Mouse (Mus musculus) midbrain, embryonic 14.5 days (tissue): ENCODE measurements around the gene Tchp. TPM values are rescaled to one million over a fixed set of nuclear protein-coding genes. Genes with fewer than 3 reads are reported as not detected.

Experiments used
- ATAC-seq: fragments of 200-750 bp; cut with Nextera tagmentation; 2 replicates; pipeline ENCODE4 v1.8.0; 2017; ENCODE audit warnings: moderate number of reproducible peaks, moderate library complexity; ENCODE audit not compliant: low FRiP score, low TSS enrichment
- DNase-seq: peaks from one replicate; pipeline ENCODE4 v3.0.0-alpha.2; 2015
- H3K27ac ChIP-seq: fragments of 300-500 bp; sonication (generic); replicated peaks from 2 replicates; pipeline ENCODE4 v1.5.1; 2014; ENCODE audit warnings: mild to moderate bottlenecking, low read depth, low read length, moderate library complexity
- H3K27me3 ChIP-seq: fragments of 300-500 bp; sonication (generic); 2 replicates; pipeline ENCODE4 v1.6.1; 2014; ENCODE audit warnings: low read length, control low read depth, mixed read lengths; ENCODE audit not compliant: control insufficient read depth, insufficient read depth
- H3K36me3 ChIP-seq: fragments of 300-500 bp; sonication (generic); 2 replicates; pipeline ENCODE4 v1.6.1; 2014; ENCODE audit warnings: low read length, control low read depth; ENCODE audit not compliant: control insufficient read depth, insufficient read depth
- H3K4me1 ChIP-seq: fragments of 300-500 bp; sonication (generic); 2 replicates; pipeline ENCODE4 v1.6.1; 2014; ENCODE audit warnings: mild to moderate bottlenecking, antibody characterized with exemption, low read length, control low read depth; ENCODE audit not compliant: control insufficient read depth, insufficient read depth
- H3K4me2 ChIP-seq: fragments of 300-500 bp; sonication (generic); 2 replicates; pipeline ENCODE4 v1.6.1; 2014; ENCODE audit warnings: mild to moderate bottlenecking, low read length, moderate library complexity
- H3K4me3 ChIP-seq: fragments of 300-500 bp; sonication (generic); replicated peaks from 2 replicates; pipeline ENCODE4 v1.5.1; 2014; ENCODE audit warnings: low read depth, low read length
- H3K9ac ChIP-seq: fragments of 300-500 bp; sonication (generic); replicated peaks from 2 replicates; pipeline ENCODE4 v1.6.1; 2014; ENCODE audit warnings: mild to moderate bottlenecking, low read length, moderate library complexity
- H3K9me3 ChIP-seq: fragments of 300-500 bp; sonication (generic); 2 replicates; pipeline ENCODE4 v1.6.1; 2016; ENCODE audit warnings: low read length, control low read depth, mixed read lengths; ENCODE audit not compliant: control insufficient read depth
- WGBS: fragments of 180-500 bp; shearing (Covaris S2); extraction: QIAGEN DNeasy Blood & Tissue Kit; methylation state at CpG from one replicate; pipeline ENCODE4 v1.1.7; 2014; 5-methylcytosine and 5-hydroxymethylcytosine counted together
- polyA plus RNA-seq: library from polyadenylated mRNA; unstranded; fragments of >200 nt; fragmentation: Nextera tagmentation; extraction: Ambion mirVana; gene quantifications from 2 replicates; pipeline ENCODE4 v1.2.1, GENCODE M21; 2014

Gene Tchp
- polyA plus RNA-seq, 1 experiment from 2014 or later = 14.4 TPM

- peaks cover 79% of the 10 kb centered on the region for H3K36me3 ChIP-seq
- no peak for ATAC-seq
- 86% methylated on average over 12 of the region's 12 CpGs for WGBS
- no peak for DNase-seq
- no peak overlapping the region for H3K4me3 ChIP-seq
- H3K9me3 ChIP-seq = no peaks in the 10 kb centered on the region
- no peaks in the 10 kb centered on the region for H3K4me1 ChIP-seq
- H3K27ac ChIP-seq = no peak overlapping the region
- no peaks in the 10 kb centered on the region for H3K27me3 ChIP-seq
- no peak overlapping the region for H3K4me2 ChIP-seq
- H3K9ac ChIP-seq = no peak overlapping the region
These were observed 45.8 kb downstream of the Tchp start for GRCm38 (mm10) chr5:114753384-114753783.

GRCm38 (mm10) chr5:114759536-114760090 lies 52.1 kb downstream of the Tchp start:
- no peaks in the 10 kb centered on the region for H3K9me3 ChIP-seq
- H3K27ac ChIP-seq = no peak overlapping the region
- H3K9ac ChIP-seq = no peak overlapping the region
- no peaks in the 10 kb centered on the region for H3K27me3 ChIP-seq
- peaks cover 78% of the 10 kb centered on the region for H3K36me3 ChIP-seq
- H3K4me1 ChIP-seq = no peaks in the 10 kb centered on the region
- no peak overlapping the region for H3K4me2 ChIP-seq
- no peak for ATAC-seq
- WGBS = 93% methylated on average over 5 of the region's 5 CpGs
- no peak overlapping the region for H3K4me3 ChIP-seq
- DNase-seq = no peak

- H3K36me3 ChIP-seq = peaks cover 71% of the 10 kb centered on the region
- H3K4me2 ChIP-seq = no peak overlapping the region
- H3K4me1 ChIP-seq = no peaks in the 10 kb centered on the region
- no peak overlapping the region for H3K4me3 ChIP-seq
- WGBS = 91% methylated on average over 8 of the region's 8 CpGs
- ATAC-seq = no peak
- no peak overlapping the region for H3K27ac ChIP-seq
- no peak for DNase-seq
- no peaks in the 10 kb centered on the region for H3K27me3 ChIP-seq
- no peaks in the 10 kb centered on the region for H3K9me3 ChIP-seq
- H3K9ac ChIP-seq = no peak overlapping the region
These were observed 54.4 kb downstream of the Tchp start for GRCm38 (mm10) chr5:114761980-114762379.

GRCm38 (mm10) chr5:114764812-114765735 lies 57.5 kb downstream of the Tchp start:
- H3K27me3 ChIP-seq = no peaks in the 10 kb centered on the region
- no peak for ATAC-seq
- H3K9me3 ChIP-seq = no peaks in the 10 kb centered on the region
- no peak overlapping the region for H3K9ac ChIP-seq
- DNase-seq = no peak
- WGBS = 90% methylated on average over 18 of the region's 18 CpGs
- H3K27ac ChIP-seq = no peak overlapping the region
- H3K4me2 ChIP-seq = no peak overlapping the region
- H3K4me3 ChIP-seq = no peak overlapping the region
- no peaks in the 10 kb centered on the region for H3K4me1 ChIP-seq
- H3K36me3 ChIP-seq = peaks cover 53% of the 10 kb centered on the region

DNA sequence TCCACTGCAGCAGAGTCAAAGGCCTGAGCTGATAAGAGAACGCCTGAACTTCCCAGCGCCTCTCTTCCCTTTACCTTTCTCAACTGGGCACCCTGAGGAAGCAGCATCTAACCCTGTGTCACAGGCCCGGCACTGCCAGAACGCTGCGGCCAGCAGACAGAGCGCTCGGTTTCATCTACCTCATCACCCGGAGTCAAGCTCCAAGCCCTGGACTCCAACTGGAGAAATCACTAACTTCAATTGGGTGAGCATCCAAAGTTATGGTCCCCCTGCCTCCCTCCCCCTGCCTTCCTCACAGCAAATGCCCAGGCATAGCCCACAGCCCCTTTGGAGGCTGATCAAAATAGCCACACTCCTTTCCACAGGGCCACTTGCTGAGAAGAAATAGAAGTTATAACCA lies 59.1 kb downstream of the Tchp start:
- Histone ChIP-seq H3K36me3 (peaks cover 41% of the 10 kb centered on the region), H3K27me3 (no peaks in the 10 kb centered on the region), H3K4me1 (peaks cover 2% of the 10 kb centered on the region), H3K9me3 (no peaks in the 10 kb centered on the region), H3K27ac (no peak overlapping the region), H3K4me2 (no peak overlapping the region), H3K9ac (no peak overlapping the region), H3K4me3 (no peak overlapping the region)
- DNase-seq (no peak), ATAC-seq (no peak)
- WGBS = 94% methylated on average over 8 of the region's 8 CpGs

- no peak for DNase-seq
These were observed 59.6 kb downstream of the Tchp start for GRCm38 (mm10) chr5:114767185-114767584.

DNA sequence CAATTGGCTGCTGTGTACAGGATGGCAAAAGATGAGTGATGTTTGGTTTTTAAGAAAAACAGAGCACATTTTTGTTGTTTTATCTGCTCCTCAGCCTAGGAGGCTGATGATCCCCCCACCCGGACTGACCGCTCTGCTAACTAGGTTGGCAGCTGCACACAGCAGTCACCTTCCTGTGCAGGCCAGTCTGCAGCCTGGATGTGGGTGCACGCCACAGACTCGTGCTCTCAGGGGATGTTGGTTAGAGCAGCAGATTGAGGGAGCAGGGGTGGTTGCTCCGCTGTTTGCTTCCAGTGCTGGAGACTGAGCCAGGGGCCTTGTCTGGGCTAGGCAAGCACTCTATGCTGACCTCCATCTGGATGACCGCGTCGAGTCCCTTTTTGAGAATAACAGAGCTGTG lies 62.2 kb downstream of the Tchp start:
- Histone ChIP-seq H3K4me2 (no peak overlapping the region), H3K4me1 (peaks cover 9% of the 10 kb centered on the region), H3K9ac (peak overlapping the region; percentile 20; the same call in 1 of the 2 replicates), H3K9me3 (no peaks in the 10 kb centered on the region), H3K27ac (no peak overlapping the region), H3K27me3 (no peaks in the 10 kb centered on the region), H3K4me3 (no peak overlapping the region), H3K36me3 (peaks cover 11% of the 10 kb centered on the region)
- ATAC-seq = no peak
- 93% methylated on average over 8 of the region's 8 CpGs for WGBS
- DNase-seq = no peak

More at GRCm38 (mm10) chr5:114767185-114767584, 59.6 kb downstream of the Tchp start:
- ATAC-seq = no peak
- H3K27me3 ChIP-seq = no peaks in the 10 kb centered on the region
- no peak overlapping the region for H3K27ac ChIP-seq
- peaks cover 7% of the 10 kb centered on the region for H3K4me1 ChIP-seq
- no peak overlapping the region for H3K4me2 ChIP-seq
- no peaks in the 10 kb centered on the region for H3K9me3 ChIP-seq
- 91% methylated on average over 7 of the region's 7 CpGs for WGBS
- H3K4me3 ChIP-seq = no peak overlapping the region
- peaks cover 36% of the 10 kb centered on the region for H3K36me3 ChIP-seq
- no peak overlapping the region for H3K9ac ChIP-seq

DNA sequence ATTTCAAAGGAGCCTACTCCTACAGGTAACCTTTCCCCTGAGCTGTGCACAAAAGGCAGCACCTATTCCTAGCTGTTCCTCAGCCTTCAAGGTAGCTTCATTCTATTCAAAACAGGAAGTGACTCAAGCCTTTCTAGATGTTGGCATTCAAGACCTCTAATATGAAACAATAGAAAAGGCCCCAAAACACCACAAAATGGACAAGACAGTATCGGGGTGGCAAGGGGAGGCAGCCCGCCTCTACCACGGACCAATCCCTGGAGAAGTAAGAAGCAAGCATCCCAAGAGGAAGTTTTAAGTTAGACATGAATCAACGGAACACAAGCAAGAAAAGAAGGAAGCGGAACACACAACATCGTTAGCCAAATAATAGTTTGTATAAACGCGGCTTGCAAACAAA lies 64.2 kb downstream of the Tchp start:
- 86% methylated on average over 8 of the region's 8 CpGs for WGBS
- no peak overlapping the region for H3K27ac ChIP-seq

More for the DNA sequence above, 64.2 kb downstream of the Tchp start:
- H3K4me2 ChIP-seq = peak overlapping the region; percentile 94
- no peaks in the 10 kb centered on the region for H3K27me3 ChIP-seq
- H3K4me3 ChIP-seq = peak overlapping the region; percentile 97
- H3K9ac ChIP-seq = no peak overlapping the region
- H3K36me3 ChIP-seq = no peaks in the 10 kb centered on the region
- H3K9me3 ChIP-seq = no peaks in the 10 kb centered on the region
- H3K4me1 ChIP-seq = peaks cover 22% of the 10 kb centered on the region
- ATAC-seq = no peak
- DNase-seq = no peak
